Mouse (Mus musculus): ENCODE data around the gene Med12l. TPM values are rescaled to one million over a fixed set of nuclear protein-coding genes. Genes with fewer than 3 reads are reported as not detected.
"Not testable (repeated sequence)": the region's sequence is repeated elsewhere in the genome, so short reads cannot be mapped to it uniquely, and the experiment has no call there.

The Med12l gene
- polyA plus RNA-seq, 2 experiments, result 2.4 to 4.5 TPM

DNA sequence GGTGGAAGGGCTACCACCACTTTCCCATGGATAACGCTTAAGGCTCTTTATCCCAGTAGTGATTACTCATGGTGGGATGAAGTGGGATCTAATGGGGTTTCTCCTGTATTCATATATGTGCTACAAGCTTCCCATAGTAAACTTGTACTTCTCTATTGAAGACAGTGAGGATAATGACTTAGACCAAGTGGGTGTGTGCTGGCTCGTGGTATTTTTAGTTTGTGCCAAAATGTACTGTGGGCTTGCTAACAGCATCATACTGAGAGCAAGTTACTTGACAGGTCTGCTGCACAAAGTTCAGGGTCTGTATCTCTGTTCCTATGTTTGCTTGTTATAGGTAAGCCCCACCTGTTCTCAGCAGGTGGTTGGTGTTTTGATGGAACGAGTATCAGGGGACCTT lies 60.3 kb downstream of the Med12l start:
- Histone ChIP-seq H3K27ac (replicated peaks; ENCODE audit: low read depth, low read length) (no peak overlapping the region), H3K4me3 (replicated peaks; ENCODE audit: low read length) (no peak overlapping the region), H3K4me1 (ENCODE audit: control insufficient read depth, insufficient read depth, low read length) (peaks cover 16% of the 10 kb centered on the region), H3K36me3 (ENCODE audit: control insufficient read depth, insufficient read depth, low read length) (no peaks in the 10 kb centered on the region), H3K27me3 (ENCODE audit: control insufficient read depth, insufficient read depth, low read length) (no peaks in the 10 kb centered on the region), H3K9ac (ENCODE audit: low read depth, low read length, severe bottlenecking) (no peak overlapping the region), H3K4me2 (replicated peaks; ENCODE audit: low read depth, low read length, severe bottlenecking) (no peak overlapping the region), H3K9me3 (ENCODE audit: control insufficient read depth, low read length) (no peaks in the 10 kb centered on the region)
- TF ChIP-seq POLR2A (IDR thresholded peaks at IDR 0.05; ENCODE audit: borderline replicate concordance, extremely low read depth, insufficient read depth, insufficient read length), result no peak
- ATAC-seq (ENCODE audit: low FRiP score, low read depth), result no peak
- WGBS, result 74% methylated on average over 3 of the region's 3 CpGs
- no peak for DNase-seq (ENCODE audit: low spot score)

DNA sequence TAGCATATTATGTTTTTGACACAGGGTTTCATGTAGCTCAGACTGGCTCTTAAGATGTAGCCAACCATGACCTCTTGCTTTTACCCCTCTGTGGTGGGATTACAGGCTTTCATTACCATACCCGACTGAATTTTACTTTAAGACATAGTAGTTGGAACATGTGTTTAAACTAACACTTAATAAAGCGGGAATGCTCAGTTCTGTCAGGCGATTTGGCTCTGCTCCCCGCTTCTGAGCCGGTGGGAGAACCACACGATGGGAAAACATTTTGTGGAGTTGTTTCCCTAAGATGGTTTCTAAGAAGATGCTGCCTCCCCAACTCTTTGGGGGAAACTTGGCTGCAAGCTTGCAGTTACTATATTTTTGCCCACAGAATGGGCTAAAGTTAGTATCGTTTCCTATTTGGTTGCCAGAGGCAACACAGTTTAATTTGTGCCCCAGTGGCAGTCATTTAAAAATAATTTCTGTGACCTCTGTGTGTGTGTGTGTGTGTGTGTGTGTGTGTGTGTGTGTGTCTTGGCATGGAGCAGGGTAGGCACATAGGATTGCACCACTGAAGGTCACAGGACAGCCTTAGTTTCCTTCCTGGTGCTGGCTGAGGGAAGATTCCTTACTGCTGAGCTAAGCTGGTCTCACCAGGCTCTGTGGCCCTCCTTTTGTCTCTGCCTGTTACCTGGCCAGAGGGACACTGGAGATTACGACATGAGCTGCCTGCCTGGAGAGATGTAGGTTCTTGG lies 61.1 kb downstream of the Med12l start:
- Histone ChIP-seq H3K27ac (replicated peaks; ENCODE audit: low read depth, low read length) (peak overlapping the region; percentile 48; the same call in 1 of the 2 replicates), H3K36me3 (ENCODE audit: control insufficient read depth, insufficient read depth, low read length) (no peaks in the 10 kb centered on the region), H3K9ac (ENCODE audit: low read depth, low read length, severe bottlenecking) (peak overlapping the region; percentile 7; the same call in 1 of the 2 replicates), H3K4me2 (replicated peaks; ENCODE audit: low read depth, low read length, severe bottlenecking) (no peak overlapping the region), H3K4me3 (replicated peaks; ENCODE audit: low read length) (no peak overlapping the region), H3K9me3 (ENCODE audit: control insufficient read depth, low read length) (no peaks in the 10 kb centered on the region), H3K27me3 (ENCODE audit: control insufficient read depth, insufficient read depth, low read length) (no peaks in the 10 kb centered on the region), H3K4me1 (ENCODE audit: control insufficient read depth, insufficient read depth, low read length) (peaks cover 16% of the 10 kb centered on the region)
- peak; percentile 73; the same call in 1 of the 2 replicates for ATAC-seq (ENCODE audit: low FRiP score, low read depth)
- peak; percentile 52 for DNase-seq (ENCODE audit: low spot score)
- WGBS, result 35% methylated on average over 8 of the region's 8 CpGs
- no peak for TF ChIP-seq POLR2A (IDR thresholded peaks at IDR 0.05; ENCODE audit: borderline replicate concordance, extremely low read depth, insufficient read depth, insufficient read length)

DNA sequence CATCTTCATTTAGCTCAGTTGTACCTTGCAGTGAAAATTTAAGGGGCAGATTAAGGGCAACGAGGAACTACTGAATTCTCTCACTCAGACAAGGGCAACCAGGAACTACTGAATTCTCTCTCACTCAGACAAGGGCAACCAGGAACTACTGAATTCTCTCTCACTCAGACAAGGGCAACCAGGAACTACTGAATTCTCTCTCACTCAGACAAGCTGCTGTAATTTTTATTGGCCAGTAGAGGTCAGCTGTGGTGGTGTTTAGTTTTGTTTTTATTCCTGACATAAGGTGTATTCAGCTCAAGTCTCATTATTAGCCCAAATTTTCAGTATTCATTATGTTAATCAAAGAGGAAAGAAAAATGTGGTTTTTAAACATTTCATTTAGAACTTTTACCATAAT lies 63.4 kb downstream of the Med12l start:
- 86% methylated on average over 1 of the region's 1 CpGs for WGBS
- not testable (repeated sequence) for H3K9me3 ChIP-seq (ENCODE audit: control insufficient read depth, low read length); H3K4me3 ChIP-seq (replicated peaks; ENCODE audit: low read length); DNase-seq (ENCODE audit: low spot score); H3K4me2 ChIP-seq (replicated peaks; ENCODE audit: low read depth, low read length, severe bottlenecking); H3K36me3 ChIP-seq (ENCODE audit: control insufficient read depth, insufficient read depth, low read length); ATAC-seq (ENCODE audit: low FRiP score, low read depth); H3K9ac ChIP-seq (ENCODE audit: low read depth, low read length, severe bottlenecking); H3K27me3 ChIP-seq (ENCODE audit: control insufficient read depth, insufficient read depth, low read length); H3K27ac ChIP-seq (replicated peaks; ENCODE audit: low read depth, low read length)
- peaks cover 16% of the 10 kb centered on the region for H3K4me1 ChIP-seq (ENCODE audit: control insufficient read depth, insufficient read depth, low read length)

DNA sequence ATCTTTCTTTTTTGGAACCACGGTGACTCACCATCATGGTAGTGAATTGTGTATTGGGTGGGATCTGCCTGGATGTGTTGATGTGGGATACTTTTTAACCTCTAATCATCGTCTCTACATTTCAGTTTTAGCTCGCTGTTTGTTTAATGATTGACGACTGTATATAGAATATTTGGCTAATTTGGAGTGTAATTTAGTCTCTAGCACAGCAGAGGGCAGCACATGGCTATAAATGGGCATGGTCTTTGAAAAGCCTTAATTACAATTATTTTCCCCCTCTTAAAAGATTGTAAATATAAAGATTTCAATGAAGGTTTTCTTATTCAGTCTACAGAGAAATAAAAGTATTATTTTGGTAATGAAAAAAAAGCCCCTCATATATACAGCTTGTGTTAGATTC lies 71.7 kb downstream of the Med12l start:
- H3K27ac ChIP-seq (replicated peaks; ENCODE audit: low read depth, low read length), result no peak overlapping the region
- H3K9me3 ChIP-seq (ENCODE audit: control insufficient read depth, low read length), result no peaks in the 10 kb centered on the region
- ATAC-seq (ENCODE audit: low FRiP score, low read depth) (no peak), DNase-seq (ENCODE audit: low spot score) (no peak)
- H3K4me1 ChIP-seq (ENCODE audit: control insufficient read depth, insufficient read depth, low read length), result 0 out of 2 replicates have a peak, but pooled peaks cover 8% of the 10 kb centered on the region
- no peak overlapping the region for H3K4me3 ChIP-seq (replicated peaks; ENCODE audit: low read length)
- no peak overlapping the region for H3K4me2 ChIP-seq (replicated peaks; ENCODE audit: low read depth, low read length, severe bottlenecking)
- H3K27me3 ChIP-seq (ENCODE audit: control insufficient read depth, insufficient read depth, low read length), result no peaks in the 10 kb centered on the region
- H3K36me3 ChIP-seq (ENCODE audit: control insufficient read depth, insufficient read depth, low read length), result no peaks in the 10 kb centered on the region
- no peak overlapping the region for H3K9ac ChIP-seq (ENCODE audit: low read depth, low read length, severe bottlenecking)
- 52% methylated on average over 4 of the region's 4 CpGs for WGBS
- no peak for TF ChIP-seq POLR2A (IDR thresholded peaks at IDR 0.05; ENCODE audit: borderline replicate concordance, extremely low read depth, insufficient read depth, insufficient read length)

DNA sequence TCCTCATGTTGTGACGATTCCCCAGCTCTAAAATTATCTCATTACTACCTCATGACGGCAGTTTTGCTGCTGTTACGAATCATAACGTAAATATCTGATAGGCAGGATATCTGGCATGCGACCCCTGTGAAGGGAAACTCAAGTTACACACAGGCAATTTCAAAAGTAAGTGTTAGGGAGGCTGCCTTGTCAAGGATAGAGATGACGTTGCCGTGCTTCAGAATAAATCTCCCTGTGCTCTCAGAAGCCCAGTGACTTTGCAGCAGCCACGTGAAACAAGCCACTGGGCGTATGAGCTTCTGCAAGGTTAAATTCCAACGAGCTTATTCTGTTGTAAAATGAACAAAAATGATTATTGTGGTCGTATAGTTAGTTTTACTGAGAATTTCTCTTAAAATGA lies 73.0 kb downstream of the Med12l start:
- 68% methylated on average over 11 of the region's 11 CpGs for WGBS
- no peak for TF ChIP-seq POLR2A (IDR thresholded peaks at IDR 0.05; ENCODE audit: borderline replicate concordance, extremely low read depth, insufficient read depth, insufficient read length)
- Histone ChIP-seq H3K4me2 (replicated peaks; ENCODE audit: low read depth, low read length, severe bottlenecking) (no peak overlapping the region), H3K27ac (replicated peaks; ENCODE audit: low read depth, low read length) (no peak overlapping the region), H3K4me3 (replicated peaks; ENCODE audit: low read length) (no peak overlapping the region), H3K4me1 (ENCODE audit: control insufficient read depth, insufficient read depth, low read length) (0 out of 2 replicates have a peak, but pooled peaks cover 8% of the 10 kb centered on the region), H3K27me3 (ENCODE audit: control insufficient read depth, insufficient read depth, low read length) (no peaks in the 10 kb centered on the region), H3K36me3 (ENCODE audit: control insufficient read depth, insufficient read depth, low read length) (no peaks in the 10 kb centered on the region), H3K9ac (ENCODE audit: low read depth, low read length, severe bottlenecking) (no peak overlapping the region), H3K9me3 (ENCODE audit: control insufficient read depth, low read length) (no peaks in the 10 kb centered on the region)
- ATAC-seq (ENCODE audit: low FRiP score, low read depth), result no peak
- DNase-seq (ENCODE audit: low spot score), result no peak

All from limb, embryonic 14.5 days (tissue).